Mouse (Mus musculus) 416B (cell line): ENCODE data around the gene Hcfc1.

Source experiments
- DNase-seq: peaks from one replicate; pipeline ENCODE4 v3.0.0; 2011; ENCODE audit warnings: low read depth

Gene Hcfc1

DNA sequence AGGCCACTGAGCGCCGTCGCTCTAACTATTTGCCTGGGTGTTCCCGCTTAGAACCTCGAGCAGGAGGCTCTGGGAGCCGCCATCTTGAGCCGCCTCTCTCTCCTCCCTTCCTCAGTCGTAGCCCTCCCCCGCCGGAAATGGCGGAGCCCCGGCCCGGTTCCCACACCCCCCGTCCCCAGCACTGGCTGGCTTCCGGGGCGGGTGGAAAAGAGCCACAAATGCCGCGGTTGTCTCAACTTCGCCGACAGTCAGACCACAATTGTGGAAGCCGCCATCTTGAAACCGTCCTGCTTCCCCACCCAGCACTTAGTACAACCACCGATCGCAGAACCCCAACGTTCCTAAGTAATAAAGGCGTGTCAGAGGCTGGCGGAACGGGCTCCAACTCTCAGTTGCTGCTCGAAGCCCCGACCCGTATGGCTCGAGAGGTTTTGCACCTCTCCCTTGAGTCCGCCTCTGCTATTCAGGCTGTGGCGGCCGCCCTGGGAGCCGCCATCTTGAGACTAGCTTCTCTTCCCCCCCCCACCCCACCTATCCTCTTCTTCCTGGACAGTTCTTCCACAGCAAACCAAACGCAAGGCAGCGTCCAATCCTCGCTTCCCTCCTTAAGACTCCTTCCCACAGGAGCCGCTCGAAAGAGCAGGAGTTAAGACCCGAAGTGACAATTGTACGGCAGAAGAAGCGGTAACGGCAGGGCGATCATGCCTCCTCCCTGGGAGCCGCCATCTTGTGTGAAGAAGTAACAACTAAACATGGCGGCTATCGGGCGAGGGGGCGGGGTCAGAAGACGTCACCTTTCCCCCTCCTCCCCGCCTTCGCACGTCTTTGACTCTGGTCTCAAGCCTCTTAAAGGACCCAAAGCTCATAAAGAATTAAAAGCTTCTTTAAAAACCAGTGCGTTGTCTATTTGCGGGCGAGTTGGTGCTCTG is at the start of gene Hcfc1:
Hcfc1 (minus strand) TSS at position 110 of the 929 bp plus-strand sequence.
- peak; percentile 94 for DNase-seq

DNA sequence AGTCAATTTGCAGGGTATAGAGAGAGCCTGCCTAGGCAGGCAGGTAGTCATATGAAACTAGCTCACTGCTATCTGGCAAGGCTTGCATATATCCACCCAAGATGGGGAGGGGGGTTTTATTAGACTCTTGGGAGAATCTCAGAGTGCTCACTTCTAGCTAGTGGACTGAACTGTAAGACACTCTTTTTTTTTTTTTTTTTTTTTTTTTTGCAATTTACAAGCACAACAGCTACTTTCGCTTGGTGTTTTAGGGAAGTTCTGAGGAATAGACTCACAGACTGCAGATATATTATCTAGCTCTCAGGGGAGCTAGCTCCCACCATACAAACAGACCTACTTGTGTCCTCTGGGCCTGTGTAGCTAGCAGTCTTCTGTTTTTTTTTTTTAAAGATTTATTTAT is 48.4 kb upstream of the Hcfc1 start:
- no peak for DNase-seq

DNA sequence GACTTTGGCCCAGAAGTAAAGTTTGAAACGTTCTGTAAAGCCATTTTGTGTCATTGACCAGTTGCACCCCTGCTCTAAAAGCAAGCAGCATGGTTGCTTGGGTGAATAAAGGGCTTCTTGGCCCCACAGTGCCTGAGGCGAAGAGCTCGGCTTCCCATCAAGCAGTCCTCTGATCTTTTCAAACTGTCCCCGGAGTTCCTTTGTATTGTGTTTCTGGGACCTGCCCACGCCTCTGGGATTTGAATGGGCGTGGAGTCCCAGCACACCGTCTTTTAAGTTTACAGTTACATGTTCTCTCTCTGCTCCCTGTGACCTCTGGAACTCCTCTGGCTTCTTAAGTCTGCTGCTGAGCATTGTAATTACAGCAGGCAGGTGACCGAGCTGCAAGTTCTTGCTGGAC is 41.9 kb upstream of the Hcfc1 start:
- DNase-seq, result no peak

DNA sequence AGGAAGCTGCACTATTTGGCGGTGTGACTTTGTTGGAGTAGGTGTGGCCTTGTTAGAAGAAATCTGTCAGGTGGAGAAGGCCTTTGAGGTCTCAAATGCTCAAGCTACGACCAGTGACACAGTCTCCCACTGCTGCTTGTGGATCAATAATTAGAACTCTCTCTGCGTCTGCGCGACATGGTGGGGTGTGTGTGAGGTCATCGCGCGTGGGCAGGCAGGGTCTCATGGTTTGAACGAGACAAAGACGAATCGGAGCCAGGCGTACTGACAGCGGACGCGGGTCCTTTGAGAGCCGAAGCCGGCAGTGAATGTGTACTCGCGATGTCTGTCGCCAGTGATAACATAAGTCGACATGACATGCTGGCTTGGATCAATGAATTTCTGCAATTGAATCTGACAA is 40.2 kb upstream of the Hcfc1 start:
- DNase-seq, result no peak

DNA sequence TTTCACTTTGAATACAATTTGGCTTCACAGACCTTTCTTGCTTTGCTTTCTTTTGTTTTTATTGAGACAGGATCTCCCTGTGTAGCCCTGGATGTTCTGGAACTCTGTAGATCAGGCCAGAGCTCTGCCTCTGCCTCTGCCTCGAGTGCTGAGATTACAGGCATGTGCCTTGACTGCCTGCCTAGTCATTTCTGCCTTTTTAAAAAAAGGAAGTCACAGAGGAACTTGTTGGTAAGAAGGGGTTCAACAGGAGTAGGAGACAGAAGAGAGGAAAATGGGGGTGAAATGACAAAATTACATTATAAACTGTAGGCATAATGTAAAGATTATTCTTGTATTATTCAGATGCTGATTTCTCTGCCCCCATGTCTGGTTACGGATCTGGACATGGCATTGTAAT is 37.5 kb upstream of the Hcfc1 start:
- no peak for DNase-seq

DNA sequence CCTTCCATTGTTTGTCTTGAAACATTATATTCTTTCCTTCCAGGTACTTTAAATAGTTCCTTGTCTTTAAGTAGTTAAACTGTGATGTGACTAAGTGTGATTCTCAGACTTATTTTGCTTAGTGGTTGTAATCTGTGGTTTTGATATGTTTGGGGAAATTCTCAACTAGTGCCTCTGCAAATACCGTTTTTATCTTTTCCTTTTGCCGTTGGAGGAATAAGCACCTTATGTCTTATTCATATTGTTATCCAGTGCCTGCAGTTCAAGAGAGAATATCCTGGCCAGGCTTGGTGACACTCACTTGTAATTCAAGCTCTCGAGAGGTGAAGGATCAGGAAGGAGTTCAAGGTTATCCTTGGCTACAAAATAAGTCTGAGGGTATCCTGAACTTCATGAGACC is 34.9 kb upstream of the Hcfc1 start:
- no peak for DNase-seq

DNA sequence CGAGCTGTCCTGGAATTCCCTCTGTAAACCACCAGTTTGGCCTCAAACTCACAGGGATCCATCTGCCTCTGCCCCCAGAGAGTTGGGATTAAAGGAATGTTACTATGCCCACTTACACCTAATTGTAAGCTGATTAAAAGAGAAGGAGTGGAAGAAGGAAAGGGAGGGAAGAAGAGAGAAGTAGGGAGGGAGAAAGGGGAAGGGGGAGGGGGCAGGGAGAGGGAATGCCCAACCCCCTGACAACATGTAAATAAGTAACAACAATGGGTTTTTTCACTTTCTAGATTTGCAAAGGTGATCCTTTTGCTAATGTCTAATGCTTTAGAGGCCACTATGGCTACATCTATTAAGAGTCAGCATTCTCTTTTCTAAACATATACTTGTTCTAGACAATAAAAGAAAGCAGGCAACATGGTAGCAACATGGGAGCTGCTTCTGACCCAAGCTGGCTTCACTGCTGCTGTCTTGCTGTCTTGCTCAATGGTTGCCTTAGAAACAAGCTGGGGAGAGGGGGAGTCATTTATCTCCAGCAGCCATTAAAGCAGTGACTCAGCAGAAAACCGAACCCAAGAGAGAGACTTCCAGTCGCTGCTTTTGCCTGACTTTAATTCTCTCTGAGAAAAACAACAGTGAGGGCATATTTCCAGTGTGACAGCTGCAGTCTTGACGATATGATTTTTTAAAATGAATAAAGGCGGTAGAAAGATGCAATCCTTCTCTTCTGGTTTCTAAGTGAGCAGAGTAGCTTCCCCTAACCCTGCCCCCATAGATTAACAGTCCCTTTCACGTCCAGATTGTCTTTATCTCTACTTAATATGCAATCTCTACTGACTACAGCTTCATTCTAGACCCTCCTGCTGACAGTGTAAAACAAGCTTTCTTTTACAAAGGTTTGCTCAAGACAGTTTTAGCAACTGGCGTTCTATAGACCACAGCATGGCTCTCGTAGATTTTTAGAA is 33.0 kb upstream of the Hcfc1 start:
- DNase-seq, result peak; percentile 87

DNA sequence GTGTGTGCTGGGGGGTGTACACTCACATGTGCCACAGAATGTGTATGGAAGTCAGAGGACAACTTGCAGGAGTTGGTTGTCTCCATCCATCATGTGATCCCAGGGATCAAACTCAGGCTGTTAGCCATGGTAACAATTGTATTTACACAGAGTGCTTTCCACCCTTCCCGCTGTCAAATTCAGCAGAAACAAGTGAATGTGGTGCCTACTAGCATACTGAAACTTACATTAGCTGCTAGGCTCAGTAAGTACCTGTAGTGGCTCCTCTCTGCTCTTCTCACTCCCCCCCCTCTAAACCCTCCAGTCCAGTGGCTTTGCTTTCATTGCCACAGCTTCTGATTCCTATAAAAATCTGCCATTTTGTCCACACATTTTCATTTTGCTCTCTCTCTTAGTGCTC is 11.6 kb upstream of the Hcfc1 start:
- DNase-seq, result no peak

DNA sequence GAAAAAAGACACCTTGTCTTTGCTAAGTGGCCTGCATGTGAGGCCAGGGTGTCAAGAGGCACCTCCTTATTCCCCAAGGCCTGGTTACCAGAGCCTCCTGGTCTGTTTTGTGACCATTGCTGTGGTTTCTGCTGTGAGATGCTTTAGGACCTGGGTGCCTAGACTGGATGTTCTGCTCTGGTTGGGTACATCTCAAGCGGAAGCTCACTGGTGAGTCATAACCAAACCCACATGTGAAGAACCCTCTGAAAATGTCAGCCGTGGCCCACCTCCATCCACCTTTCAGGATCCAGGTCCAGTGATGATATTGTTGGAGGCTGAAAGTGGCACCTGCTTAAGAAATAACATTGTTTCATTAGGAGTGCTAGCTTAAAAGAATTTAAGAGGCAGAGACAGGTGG is 10.1 kb upstream of the Hcfc1 start:
- peak; percentile 41 for DNase-seq

DNA sequence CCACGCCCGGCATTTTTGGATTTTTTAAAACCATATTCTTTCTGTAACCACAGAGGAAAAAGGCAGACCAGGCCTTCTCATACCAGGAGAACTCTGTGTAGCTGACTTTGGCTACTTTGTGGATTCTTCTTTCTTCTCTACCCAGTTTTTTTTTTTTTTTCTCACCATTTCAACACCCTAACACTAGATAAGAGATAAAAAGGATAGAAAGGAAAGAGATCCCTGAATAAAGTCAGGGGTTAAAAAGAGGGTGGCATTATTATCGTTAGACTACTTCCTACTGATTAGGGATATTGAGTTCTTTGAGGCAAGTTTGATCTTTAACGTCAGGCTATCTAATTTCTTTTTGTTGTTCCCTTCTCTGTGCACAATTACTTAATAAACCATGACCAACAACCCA is 6.6 kb upstream of the Hcfc1 start:
- no peak for DNase-seq

DNA sequence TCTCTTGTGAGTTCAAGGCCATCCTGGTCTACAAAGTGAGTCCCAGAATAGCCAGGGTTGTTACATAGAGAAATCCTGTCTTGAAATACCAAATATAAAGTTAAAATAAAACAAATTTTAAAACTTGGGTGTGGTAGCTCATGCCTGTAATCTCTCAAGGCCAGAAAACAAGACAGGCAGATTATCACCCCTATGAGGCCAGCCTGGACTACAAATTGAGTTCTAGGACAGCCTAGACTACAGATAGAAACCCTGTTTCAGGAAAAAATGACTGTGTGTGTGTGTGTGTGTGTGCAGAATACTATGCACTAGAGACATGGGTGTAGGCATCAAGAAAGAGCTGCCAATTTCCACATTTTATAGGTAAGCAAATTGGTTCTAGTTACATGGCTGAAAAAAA is 4.6 kb upstream of the Hcfc1 start:
- DNase-seq, result no peak

DNA sequence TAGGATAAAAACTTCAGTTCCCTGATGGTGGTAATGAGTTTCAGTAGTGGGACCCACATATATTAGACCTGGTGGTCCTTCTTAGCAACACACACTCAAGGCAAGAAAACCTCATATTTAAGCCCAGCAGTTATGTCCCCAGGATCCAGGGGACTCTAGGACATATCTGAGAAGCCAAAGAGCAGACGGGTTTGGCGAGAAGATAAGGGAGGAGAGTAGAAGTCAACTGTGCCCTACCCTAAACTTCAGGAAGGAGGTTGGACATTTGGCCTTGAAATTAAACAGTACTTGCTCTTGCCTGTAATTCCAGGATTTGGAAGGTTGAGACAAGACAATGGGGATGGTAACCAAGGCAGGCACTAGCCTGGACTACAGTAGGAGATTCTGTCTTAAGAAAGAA is 3.6 kb upstream of the Hcfc1 start:
- DNase-seq, result no peak

DNA sequence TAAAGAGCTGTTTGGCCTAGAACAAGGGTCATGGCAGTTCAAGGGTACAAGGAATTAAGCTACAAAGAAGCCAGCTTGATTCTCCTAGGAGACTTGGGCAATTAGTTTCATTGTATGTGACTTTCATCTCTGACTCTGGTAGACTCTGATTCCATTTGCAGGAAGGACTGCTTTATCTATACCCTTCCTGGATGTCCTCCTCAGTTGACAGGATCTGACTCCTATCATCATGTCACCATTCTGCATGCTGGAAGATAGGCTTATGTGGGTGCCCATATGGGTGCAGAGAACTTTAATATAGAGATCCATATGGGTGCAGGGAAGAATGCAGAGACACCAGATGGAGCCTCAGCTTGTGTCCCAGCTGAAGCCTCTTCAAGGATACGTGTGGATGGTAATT is 3.0 kb upstream of the Hcfc1 start:
- DNase-seq, result no peak

DNA sequence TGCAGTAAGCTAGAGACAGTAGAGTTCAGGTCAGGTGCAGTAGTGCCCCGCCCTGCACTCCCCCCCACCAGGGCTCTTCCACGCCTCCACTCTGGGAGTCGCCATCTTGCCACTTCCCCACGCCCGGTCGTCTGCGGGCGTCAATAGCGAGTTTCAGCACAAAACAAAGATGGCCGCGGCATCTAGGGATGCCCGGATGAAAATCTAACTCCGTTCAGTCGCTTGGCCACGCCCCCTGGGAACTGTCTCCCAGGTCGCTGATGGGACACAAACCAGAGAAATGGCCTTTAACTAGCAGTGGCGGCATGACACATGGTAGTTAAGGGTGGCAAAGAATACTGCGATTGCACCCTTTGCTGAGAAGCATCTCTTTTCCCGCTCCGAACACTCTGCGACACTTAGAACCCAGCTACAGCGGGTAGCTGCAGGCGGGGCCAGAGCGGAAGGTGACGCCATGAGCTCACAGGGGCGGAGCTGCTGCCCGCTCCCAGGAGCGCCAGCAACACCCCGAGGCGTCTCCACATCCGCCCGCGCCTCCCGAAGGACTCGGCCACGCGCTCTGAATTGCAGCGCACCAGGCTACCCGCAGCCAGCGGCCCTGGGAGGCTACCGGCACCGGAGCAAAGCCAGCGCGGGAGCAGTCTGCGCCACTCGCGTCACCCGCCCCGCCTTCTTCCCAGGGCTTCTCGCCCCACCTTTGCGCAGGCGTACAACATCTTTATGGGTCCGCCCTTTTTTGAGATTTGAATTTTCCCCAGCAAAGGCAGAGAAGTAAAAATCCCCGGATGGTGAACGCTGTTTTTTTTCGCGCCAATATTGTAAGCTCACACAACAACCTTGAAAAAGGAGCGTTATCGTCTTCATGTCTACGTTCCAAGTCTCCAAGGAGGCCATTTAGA is 1.3 kb upstream of the Hcfc1 start:
- DNase-seq, result peak; percentile 96

DNA sequence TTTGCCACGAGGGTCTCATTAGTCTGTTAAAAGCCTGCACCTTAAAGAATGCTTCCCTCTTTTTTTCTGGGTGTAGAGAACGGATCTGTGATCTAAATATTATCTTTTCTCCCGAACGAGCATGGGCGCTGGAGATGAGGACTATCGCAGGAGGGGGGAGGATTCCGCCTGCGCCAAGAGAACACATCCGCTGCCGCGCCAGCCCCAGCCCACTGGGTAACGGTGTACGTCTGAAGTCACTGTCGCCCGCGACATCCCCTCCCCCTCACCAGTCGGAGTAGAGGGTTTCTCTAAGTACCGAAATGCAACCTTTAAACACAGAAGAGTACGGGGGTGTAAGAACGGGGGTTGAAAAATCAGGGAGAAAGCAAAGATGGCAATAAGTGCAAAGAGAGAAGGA is 850 bp downstream of the Hcfc1 start:
- DNase-seq, result peak; percentile 67

DNA sequence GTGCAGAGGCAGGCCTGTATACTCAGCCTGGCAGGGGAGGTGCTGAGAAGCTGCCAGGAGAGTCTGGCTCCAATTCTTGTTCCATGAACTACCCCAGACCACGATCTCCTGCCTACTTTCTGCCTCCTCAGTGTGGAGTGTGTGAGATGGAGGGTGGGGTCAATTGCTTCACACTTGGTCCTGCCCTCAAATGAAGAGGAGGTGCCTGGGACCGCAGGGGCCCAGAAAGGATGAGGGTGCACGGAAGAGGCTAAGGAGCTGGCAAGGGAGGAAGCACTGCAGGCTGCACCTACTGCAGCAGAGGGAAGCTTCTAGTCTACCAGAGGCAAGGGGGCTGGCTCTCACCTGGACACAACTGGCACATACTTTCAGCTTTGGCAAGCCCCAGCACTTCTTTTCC is 1.8 kb downstream of the Hcfc1 start:
- DNase-seq, result peak; percentile 77

DNA sequence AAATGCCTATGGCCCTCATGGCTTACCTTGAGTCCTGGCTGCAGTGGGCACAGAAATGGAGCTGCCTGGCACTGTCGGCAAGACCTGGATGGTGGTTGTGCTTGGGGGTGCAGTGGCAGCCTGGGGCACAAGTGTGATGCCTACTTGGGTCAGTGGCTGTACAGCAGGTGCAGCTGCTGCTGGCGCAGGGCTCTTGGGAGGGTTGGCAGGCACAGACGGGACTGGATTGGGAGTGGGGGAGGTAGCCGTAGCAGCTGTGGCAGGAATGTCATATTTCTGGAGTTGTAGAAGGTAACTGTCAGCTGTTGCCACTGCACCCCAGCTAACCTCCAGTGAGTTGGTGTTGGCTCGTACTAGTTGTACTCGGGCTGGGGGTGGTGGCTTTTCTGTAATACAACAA is 11.2 kb downstream of the Hcfc1 start:
- DNase-seq, result no peak

DNA sequence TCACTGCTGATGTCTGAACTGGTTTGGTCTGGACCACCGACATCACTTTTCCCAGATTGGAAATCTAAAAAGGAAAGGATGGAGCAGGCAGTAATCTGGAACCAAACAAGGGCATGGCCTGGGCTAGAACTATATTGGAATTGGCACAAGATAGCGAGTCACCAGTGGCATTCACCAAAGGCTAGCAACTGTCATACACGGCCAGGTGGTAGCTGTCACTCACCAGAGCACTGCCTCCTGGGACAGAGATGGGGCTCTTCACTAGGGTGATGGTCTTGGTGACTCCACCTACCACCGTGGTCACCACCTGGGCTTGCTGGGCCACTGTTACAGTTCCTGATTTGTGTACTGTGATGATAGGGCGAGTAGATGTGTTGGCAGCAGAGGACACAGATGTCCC is 13.6 kb downstream of the Hcfc1 start:
- DNase-seq, result no peak

DNA sequence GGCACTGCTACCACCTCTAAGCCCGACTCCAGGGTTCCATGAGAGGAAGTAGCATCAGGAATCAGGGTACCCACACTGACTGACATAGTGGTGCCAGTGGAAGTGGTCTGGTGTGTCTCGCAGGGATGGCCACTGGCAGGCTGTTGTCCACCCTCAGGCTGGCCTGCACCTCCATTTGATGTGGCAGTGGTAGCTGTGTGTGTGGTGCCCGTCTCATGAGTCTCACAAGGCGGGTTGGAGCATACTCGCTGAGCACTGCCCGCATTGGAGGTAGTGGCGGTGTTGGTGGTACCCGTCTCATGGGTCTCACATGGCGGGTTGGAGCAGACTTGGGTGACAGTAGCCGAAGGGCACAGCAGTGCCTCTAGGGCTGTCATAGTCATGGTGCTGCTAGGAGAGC is 16.8 kb downstream of the Hcfc1 start:
- DNase-seq, result no peak

DNA sequence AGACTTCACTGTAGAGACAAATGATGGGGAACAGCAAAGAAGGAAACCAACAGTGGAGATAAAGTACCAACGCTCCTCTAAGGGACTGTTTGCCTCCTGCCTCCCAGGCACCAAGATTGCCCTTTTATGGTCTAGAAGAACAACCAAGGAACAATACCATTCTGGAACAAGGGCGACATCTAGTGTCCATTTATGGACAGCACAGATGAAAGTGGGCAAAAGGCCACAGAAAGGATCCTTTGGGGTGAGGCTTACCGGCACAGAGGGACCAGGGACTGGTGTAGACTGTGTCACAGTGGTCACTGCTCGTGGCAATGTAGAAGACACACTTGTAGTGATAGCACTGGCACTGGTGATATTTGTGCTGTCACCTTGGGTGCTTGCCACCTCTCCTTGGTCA is 17.5 kb downstream of the Hcfc1 start:
- DNase-seq, result peak; percentile 78

DNA sequence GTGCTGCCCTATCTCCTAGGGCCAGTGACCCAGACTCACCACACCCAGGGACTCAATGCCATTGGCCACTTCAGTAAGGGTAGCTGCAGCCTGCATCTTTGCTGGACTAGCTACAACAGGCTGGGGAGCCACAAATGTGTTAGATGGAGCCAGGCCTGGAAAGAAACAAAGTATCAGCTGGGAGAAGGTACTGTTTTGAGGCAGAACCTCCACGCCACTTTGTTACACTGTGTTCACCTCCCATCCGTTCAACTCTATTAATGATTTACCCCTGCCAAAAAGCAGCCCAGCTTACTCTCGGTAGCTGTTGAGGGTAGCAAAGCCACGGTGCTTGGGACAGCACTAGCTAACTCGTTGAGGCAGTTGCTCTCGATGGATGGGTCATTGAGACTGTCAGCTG is 19.3 kb downstream of the Hcfc1 start:
- DNase-seq, result no peak

DNA sequence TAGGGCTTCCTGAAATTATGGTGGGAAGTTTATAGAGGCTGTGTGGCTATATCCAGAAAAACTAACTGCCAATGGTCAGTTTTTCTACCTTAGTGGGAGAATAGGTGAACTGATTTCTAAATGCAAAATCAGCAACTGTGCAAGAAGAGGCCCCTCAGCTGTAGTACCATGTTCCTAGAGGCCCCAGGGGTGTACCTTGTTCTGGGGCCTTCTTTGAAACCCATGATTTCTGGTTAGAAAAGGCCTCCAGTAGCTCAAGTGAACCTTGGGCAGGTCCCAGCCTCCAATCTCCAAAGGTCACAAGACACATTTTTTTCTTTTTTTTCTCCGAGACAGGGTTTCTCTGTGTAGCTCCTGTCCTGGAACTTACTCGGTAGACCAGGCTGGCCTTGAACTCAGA is 23.9 kb downstream of the Hcfc1 start:
- DNase-seq, result no peak
